Mouse (Mus musculus) intestine, embryonic 15.5 days (tissue): ENCODE data around the gene Fam135a. TPM values are rescaled to one million over a fixed set of nuclear protein-coding genes. Genes with fewer than 3 reads are reported as not detected.

ENCODE experiments used
- ATAC-seq: fragments of 200-750 bp; cut with Nextera tagmentation; 2 replicates; pipeline ENCODE4 v1.8.0; 2017; ENCODE audit warnings: moderate TSS enrichment, moderate library complexity
- H3K27ac ChIP-seq: fragments of 300-500 bp; sonication (generic); 2 replicates; pipeline ENCODE4 v1.5.1; 2015; ENCODE audit warnings: mild to moderate bottlenecking, inconsistent platforms
- H3K27me3 ChIP-seq: fragments of 300-500 bp; sonication (generic); replicated peaks from 2 replicates; pipeline ENCODE4 v1.6.1; 2015; ENCODE audit warnings: inconsistent platforms
- H3K36me3 ChIP-seq: fragments of 300-500 bp; sonication (generic); 2 replicates; pipeline ENCODE4 v1.6.1; 2015; ENCODE audit warnings: inconsistent platforms
- H3K4me1 ChIP-seq: fragments of 300-500 bp; sonication (generic); replicated peaks from 2 replicates; pipeline ENCODE4 v1.6.1; 2015; ENCODE audit warnings: inconsistent platforms
- H3K4me2 ChIP-seq: fragments of 300-500 bp; sonication (generic); replicated peaks from 2 replicates; pipeline ENCODE4 v1.6.1; 2015; ENCODE audit warnings: mild to moderate bottlenecking, inconsistent platforms
- H3K4me3 ChIP-seq: fragments of 300-500 bp; sonication (generic); replicated peaks from 2 replicates; pipeline ENCODE4 v1.5.1; 2015; ENCODE audit warnings: inconsistent platforms
- H3K9ac ChIP-seq: fragments of 300-500 bp; sonication (generic); 2 replicates; pipeline ENCODE4 v1.6.1; 2015; ENCODE audit warnings: inconsistent platforms
- H3K9me3 ChIP-seq: fragments of 300-500 bp; sonication (generic); 2 replicates; pipeline ENCODE4 v1.6.1; 2016; ENCODE audit warnings: inconsistent platforms
- WGBS: fragments of 180-500 bp; shearing (Covaris S2); methylation state at CpG from one replicate; pipeline ENCODE4 v1.1.7; 2015; 5-methylcytosine and 5-hydroxymethylcytosine counted together
- polyA plus RNA-seq: library from polyadenylated mRNA; unstranded; fragments of >200 nt; fragmentation: Nextera tagmentation; extraction: Ambion mirVana; gene quantifications from 2 replicates; pipeline ENCODE4 v1.2.1, GENCODE M21; 2015

Fam135a gene
- polyA plus RNA-seq = 35.0 and 39.4 TPM in 2 replicates

DNA sequence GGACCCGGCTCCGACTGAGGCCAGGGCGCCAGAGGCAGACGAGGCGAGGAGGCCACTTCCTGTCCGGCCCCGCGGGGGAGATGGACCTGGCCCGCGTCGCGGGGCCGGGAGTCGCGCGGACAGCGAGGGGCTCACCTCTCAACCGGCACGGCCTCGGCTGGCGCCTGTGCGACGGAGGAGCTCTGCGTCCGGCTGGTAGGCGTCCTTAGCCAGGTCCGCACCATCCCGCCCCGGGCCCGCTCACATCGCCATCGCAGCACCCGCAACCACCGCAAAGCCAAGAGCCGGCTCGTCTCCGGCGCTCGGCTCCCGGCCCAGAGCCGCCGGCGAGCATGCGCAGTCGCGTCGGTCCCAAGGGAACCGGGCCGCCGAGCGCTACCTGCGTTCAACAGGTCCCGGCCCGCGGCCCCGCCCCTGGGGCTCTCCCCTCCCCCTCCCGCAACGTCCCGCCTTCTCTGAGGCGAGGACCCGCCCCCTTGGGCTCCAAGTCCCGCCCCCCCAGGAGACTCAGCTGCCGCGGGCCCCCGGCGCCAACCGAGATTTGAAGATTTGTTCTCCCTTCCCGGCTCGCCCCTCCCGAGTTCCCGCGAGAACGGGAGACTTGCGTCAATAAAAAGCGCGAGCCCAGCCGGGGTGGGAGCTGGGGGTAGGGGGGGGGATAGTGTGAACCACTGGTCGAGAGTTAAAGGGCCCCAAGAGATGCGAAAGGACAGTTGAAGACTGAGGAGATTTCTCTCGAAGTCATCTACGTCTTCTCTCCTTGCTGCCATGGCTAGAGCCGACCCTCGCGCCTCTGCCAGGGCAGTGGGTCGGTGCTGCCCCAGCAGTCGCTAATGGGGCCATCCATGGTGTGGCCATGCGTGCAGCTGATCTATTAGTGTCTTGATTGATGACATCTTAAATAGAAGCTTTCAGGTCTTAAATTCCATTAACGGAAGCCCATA is at the start of gene Fam135a:
Gene Fam135a, minus strand, starts transcription at position 416 of the 944 bp plus-strand sequence.
- H3K4me1 ChIP-seq = peaks cover 3% of the 10 kb centered on the region; the same call in 1 of the 2 replicates
- H3K9ac ChIP-seq = peak within 1 kb of the TSS; percentile 92
- peak within 1 kb of the TSS; percentile 86 for H3K27ac ChIP-seq
- H3K36me3 ChIP-seq = no peaks in the 10 kb centered on the region
- peak within 1 kb of the TSS; percentile 91 for H3K4me3 ChIP-seq
- peak; percentile 93 for ATAC-seq
- no peaks in the 10 kb centered on the region for H3K27me3 ChIP-seq
- peak within 1 kb of the TSS; percentile 71 for H3K4me2 ChIP-seq
- WGBS = 1% methylated on average over 70 of the region's 88 CpGs
- H3K9me3 ChIP-seq = no peaks in the 10 kb centered on the region

- WGBS = 84% methylated on average over 8 of the region's 8 CpGs
- ATAC-seq = no peak
- no peaks in the 10 kb centered on the region for H3K9me3 ChIP-seq
These were observed 43.4 kb upstream of the Fam135a start for GRCm38 (mm10) chr1:24143504-24143903.

DNA sequence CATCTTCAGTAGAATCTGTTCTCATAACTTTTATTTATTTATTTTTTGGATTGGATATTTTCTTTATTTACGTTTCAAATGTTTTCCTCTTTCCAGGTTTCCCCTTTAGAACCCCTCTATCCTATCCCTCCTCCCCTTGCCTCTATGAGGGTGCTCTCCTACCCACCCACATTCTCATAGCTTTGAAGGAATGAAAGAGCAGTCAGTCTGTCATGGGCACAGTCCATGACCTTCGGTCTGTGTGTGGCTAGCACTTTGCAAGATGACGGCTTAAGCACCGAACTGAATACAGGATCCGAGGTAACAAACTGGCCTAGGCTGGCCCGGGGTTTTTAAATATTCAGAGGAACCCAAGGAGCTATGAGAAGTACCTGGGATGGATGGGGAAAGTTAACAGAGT is 40.4 kb upstream of the Fam135a start:
- WGBS = 85% methylated on average over 6 of the region's 6 CpGs
- no peak for ATAC-seq
- H3K27ac ChIP-seq = no peak overlapping the region
- H3K27me3 ChIP-seq = no peaks in the 10 kb centered on the region
- no peaks in the 10 kb centered on the region for H3K9me3 ChIP-seq
- no peaks in the 10 kb centered on the region for H3K4me1 ChIP-seq
- no peak overlapping the region for H3K4me2 ChIP-seq
- H3K36me3 ChIP-seq = no peaks in the 10 kb centered on the region
- H3K4me3 ChIP-seq = no peak overlapping the region
- H3K9ac ChIP-seq = no peak overlapping the region

More at GRCm38 (mm10) chr1:24143504-24143903, 43.4 kb upstream of the Fam135a start:
- Histone ChIP-seq H3K9ac (no peak overlapping the region), H3K27ac (no peak overlapping the region), H3K36me3 (no peaks in the 10 kb centered on the region), H3K27me3 (no peaks in the 10 kb centered on the region), H3K4me1 (no peaks in the 10 kb centered on the region), H3K4me3 (no peak overlapping the region), H3K4me2 (no peak overlapping the region)

GRCm38 (mm10) chr1:24137133-24137532 is 37.0 kb upstream of the Fam135a start:
- peak; percentile 41; the same call in 1 of the 2 replicates for ATAC-seq
- Histone ChIP-seq H3K27me3 (no peaks in the 10 kb centered on the region), H3K27ac (no peak overlapping the region), H3K9me3 (no peaks in the 10 kb centered on the region), H3K36me3 (no peaks in the 10 kb centered on the region), H3K4me1 (no peaks in the 10 kb centered on the region), H3K4me3 (no peak overlapping the region), H3K9ac (no peak overlapping the region), H3K4me2 (no peak overlapping the region)
- WGBS = 13% methylated on average over 3 of the region's 3 CpGs

GRCm38 (mm10) chr1:24134792-24135191 is 34.7 kb upstream of the Fam135a start:
- ATAC-seq = peak; percentile 51
- H3K4me3 ChIP-seq = no peak overlapping the region
- WGBS = 0% methylated on average over 1 of the region's 1 CpGs

GRCm38 (mm10) chr1:24133853-24134252 is 33.7 kb upstream of the Fam135a start:
- Histone ChIP-seq H3K4me3 (no peak overlapping the region), H3K9me3 (no peaks in the 10 kb centered on the region), H3K36me3 (no peaks in the 10 kb centered on the region), H3K4me1 (no peaks in the 10 kb centered on the region), H3K27me3 (no peaks in the 10 kb centered on the region), H3K9ac (no peak overlapping the region), H3K4me2 (0 out of 2 replicates have a peak overlapping the region, but pooled peaks have one; percentile 1), H3K27ac (no peak overlapping the region)
- ATAC-seq = no peak
- 51% methylated on average over 19 of the region's 19 CpGs for WGBS

More at GRCm38 (mm10) chr1:24134792-24135191, 34.7 kb upstream of the Fam135a start:
- Histone ChIP-seq H3K4me1 (no peaks in the 10 kb centered on the region), H3K27ac (no peak overlapping the region), H3K27me3 (no peaks in the 10 kb centered on the region), H3K4me2 (no peak overlapping the region), H3K9me3 (no peaks in the 10 kb centered on the region), H3K9ac (no peak overlapping the region), H3K36me3 (no peaks in the 10 kb centered on the region)

- H3K4me3 ChIP-seq = no peak overlapping the region
- no peak overlapping the region for H3K27ac ChIP-seq
- H3K9me3 ChIP-seq = no peaks in the 10 kb centered on the region
- ATAC-seq = no peak
- H3K4me1 ChIP-seq = no peaks in the 10 kb centered on the region
- no peak overlapping the region for H3K9ac ChIP-seq
- WGBS = 61% methylated on average over 6 of the region's 6 CpGs
- no peaks in the 10 kb centered on the region for H3K27me3 ChIP-seq
- H3K36me3 ChIP-seq = no peaks in the 10 kb centered on the region
- no peak overlapping the region for H3K4me2 ChIP-seq
These were observed 27.7 kb upstream of the Fam135a start for GRCm38 (mm10) chr1:24127866-24128265.

DNA sequence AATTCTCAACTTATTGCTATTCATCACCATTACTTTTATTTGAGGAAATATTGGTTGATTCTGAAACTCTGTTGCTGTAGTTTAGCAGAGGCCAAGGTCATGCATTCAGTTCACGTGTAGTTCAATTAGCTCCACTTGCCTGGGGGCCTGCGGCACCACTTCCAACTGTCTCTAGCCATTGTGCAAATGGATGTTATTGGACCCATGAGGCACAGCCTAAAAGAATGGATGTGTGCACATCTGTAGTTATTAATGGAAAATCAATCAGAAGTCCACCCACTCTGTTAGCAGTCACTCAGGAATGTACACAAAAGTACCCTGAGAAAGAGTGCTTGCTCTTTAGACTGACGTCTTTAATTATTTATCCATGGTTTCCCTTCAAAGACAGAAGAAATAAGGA is 24.5 kb upstream of the Fam135a start:
- ATAC-seq = no peak
- Histone ChIP-seq H3K4me2 (no peak overlapping the region), H3K4me3 (no peak overlapping the region), H3K9me3 (no peaks in the 10 kb centered on the region), H3K36me3 (no peaks in the 10 kb centered on the region), H3K4me1 (no peaks in the 10 kb centered on the region), H3K9ac (no peak overlapping the region), H3K27me3 (no peaks in the 10 kb centered on the region), H3K27ac (no peak overlapping the region)
- WGBS = 65% methylated on average over 3 of the region's 3 CpGs

DNA sequence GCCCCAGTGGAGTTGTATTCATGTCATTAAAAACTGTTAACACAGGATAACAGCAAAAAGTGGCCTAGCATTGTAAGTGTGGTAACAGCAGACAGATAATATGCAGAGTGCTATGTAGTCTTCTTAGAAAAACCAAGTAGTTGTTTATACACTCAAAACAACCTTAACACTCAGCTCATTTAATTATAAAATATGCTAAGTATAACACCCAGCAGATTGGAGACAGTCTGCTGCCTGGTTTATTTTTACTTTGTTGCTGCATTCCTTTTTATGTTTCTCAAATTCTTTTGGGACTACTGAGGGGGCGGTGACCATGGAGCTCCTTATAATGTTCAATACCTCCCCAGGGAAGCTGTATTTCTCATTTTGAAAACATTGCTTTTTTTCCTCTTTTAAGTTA is 22.4 kb upstream of the Fam135a start:
- 93% methylated on average over 1 of the region's 1 CpGs for WGBS

DNA sequence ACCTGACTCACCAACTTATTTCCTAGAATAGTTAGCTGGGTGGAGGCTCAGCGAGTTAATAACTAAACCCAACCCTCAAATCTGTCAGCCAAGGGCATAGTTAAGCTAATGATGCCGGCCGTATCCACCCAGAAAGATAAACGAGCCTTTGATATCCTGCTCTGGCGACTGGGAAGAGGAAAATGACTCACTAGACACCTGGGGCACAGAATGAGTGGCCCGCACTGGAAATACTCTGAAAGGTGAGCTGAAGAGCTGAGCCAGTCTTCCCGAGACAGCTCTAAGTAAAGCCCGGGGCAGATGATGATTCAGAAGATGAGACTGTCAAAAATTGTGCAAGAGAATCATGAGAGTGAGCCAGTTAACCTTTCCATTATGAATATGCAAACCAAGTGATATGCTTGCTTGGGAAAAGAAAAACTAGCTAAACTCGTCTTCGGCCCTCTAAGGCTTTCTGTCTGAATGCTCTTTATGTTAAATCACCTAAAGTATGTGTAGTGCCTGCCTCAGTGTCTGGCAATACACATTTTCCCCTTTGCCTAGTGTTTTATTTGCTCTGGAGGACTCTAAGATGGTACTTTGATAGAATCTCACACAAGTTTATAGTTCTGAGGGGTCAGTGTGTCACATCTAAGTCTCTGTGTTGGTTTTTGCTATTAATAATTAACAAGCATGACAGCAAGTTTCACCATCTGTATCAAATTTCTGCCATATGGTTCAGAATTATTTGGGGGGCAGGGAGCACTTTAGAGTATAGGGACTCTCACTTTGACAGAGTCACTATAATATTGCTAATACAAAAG is 8.0 kb upstream of the Fam135a start:
- WGBS = 40% methylated on average over 10 of the region's 10 CpGs
- Histone ChIP-seq H3K27ac (peak overlapping the region; percentile 87), H3K36me3 (no peaks in the 10 kb centered on the region), H3K9ac (no peak overlapping the region), H3K4me1 (no peaks in the 10 kb centered on the region), H3K9me3 (no peaks in the 10 kb centered on the region), H3K4me3 (no peak overlapping the region), H3K4me2 (peak overlapping the region; percentile 49), H3K27me3 (no peaks in the 10 kb centered on the region)
- ATAC-seq = peak; percentile 93

More for the DNA sequence above, 22.4 kb upstream of the Fam135a start:
- no peak overlapping the region for H3K4me2 ChIP-seq
- no peak overlapping the region for H3K27ac ChIP-seq
- no peaks in the 10 kb centered on the region for H3K4me1 ChIP-seq
- no peaks in the 10 kb centered on the region for H3K27me3 ChIP-seq
- H3K9ac ChIP-seq = no peak overlapping the region
- H3K9me3 ChIP-seq = no peaks in the 10 kb centered on the region
- H3K4me3 ChIP-seq = no peak overlapping the region
- ATAC-seq = no peak
- H3K36me3 ChIP-seq = no peaks in the 10 kb centered on the region

DNA sequence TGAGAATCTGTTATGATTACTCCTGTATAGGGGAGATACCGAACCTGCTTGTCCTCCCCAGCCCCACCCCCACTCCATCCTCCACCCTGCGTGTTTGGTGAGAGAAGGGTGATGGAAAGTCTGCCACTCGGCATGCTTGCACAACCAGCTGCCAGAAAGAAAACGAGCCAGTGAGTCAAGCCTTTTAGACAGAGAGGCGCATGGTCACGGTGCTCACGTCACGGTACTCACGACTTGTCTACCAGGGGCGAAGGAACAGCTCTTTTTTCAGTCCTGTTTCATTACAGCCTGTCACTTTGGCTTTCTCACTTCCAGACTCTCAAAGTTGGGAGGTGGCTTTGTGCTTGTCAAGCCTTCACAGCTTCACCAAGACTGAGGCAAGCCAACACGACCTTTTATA is 7.2 kb upstream of the Fam135a start:
- peak overlapping the region; percentile 49 for H3K4me2 ChIP-seq
- H3K9me3 ChIP-seq = no peaks in the 10 kb centered on the region
- H3K27me3 ChIP-seq = no peaks in the 10 kb centered on the region
- no peaks in the 10 kb centered on the region for H3K36me3 ChIP-seq
- no peaks in the 10 kb centered on the region for H3K4me1 ChIP-seq
- 27% methylated on average over 11 of the region's 11 CpGs for WGBS
- no peak overlapping the region for H3K9ac ChIP-seq
- ATAC-seq = peak; percentile 48
- peak overlapping the region; percentile 87 for H3K27ac ChIP-seq
- peak overlapping the region; percentile 20 for H3K4me3 ChIP-seq

DNA sequence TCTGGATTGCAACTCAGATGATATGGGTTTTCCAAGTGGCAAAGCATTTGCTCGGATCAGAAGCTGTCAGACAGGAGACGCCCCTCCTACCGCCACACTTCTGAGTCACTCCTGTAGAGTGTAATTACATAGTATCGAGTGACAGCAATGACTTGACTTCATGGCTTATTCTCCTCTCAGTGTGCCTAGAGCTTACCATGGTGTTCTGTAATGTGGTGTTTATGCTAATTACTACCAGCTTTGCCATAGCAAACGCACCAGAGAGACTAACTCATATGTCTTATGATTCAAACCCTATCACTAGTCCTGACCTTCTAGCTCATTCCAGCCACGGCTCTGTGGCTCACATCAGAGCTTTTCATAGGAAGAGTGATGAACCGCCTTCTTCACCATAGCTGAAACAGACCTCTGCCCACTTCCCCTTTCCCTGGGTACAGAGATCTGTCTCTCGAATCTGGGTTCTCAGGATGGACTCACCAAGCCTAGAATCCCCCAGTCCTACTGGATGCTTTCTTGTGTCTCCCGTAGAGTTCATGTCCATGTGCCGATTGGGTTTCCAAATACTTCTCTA is 2.5 kb upstream of the Fam135a start:
- H3K4me2 ChIP-seq = 0 out of 2 replicates have a peak overlapping the region, but pooled peaks have one; percentile 17
- WGBS = 74% methylated on average over 10 of the region's 10 CpGs
- no peak overlapping the region for H3K9ac ChIP-seq
- 0 out of 2 replicates have a peak overlapping the region, but pooled peaks have one; percentile 36 for H3K27ac ChIP-seq
- peaks cover 3% of the 10 kb centered on the region; the same call in 1 of the 2 replicates for H3K4me1 ChIP-seq
- no peaks in the 10 kb centered on the region for H3K36me3 ChIP-seq
- peak; percentile 15; the same call in 1 of the 2 replicates for ATAC-seq
- H3K27me3 ChIP-seq = no peaks in the 10 kb centered on the region
- no peak overlapping the region for H3K4me3 ChIP-seq
- no peaks in the 10 kb centered on the region for H3K9me3 ChIP-seq
